ENCODE assay signal across 9 mouse cellular contexts in genomic region chr11:95118505-95118904, GRCm38 (mm10). TPM values are rescaled to one million over a fixed set of nuclear protein-coding genes. Genes with fewer than 3 reads are reported as not detected.
DNase-seq lines count a peak whose midpoint lies in the region; ATAC-seq and TF ChIP-seq lines count a peak whose summit lies in the region.
"Had no signal": no experiment of that assay in that cellular context is flagged by ENCODE, and none has a peak within 500 bp of the region (broad histone marks: within the 10 kb centered on the region; RNA-seq: fewer than 3 reads in every experiment).

No protein-coding gene starts in this region.

- no peaks in the 10 kb centered on the region for H3K9me3 ChIP-seq in kidney, embryonic 16.5 days (ENCODE audit: low read length)
- no peaks in the 10 kb centered on the region for H3K9me3 ChIP-seq in liver, postnatal 0 days (ENCODE audit: low read length)

- H3K27ac ChIP-seq in kidney, embryonic 16.5 days (ENCODE audit: low read length), result no peak overlapping the region
- no peak overlapping the region for H3K27ac ChIP-seq in liver, postnatal 0 days (ENCODE audit: low read depth)

- WGBS in kidney, embryonic 16.5 days, result 1% methylated on average over 8 of the region's 8 CpGs
- 8% methylated on average over 8 of the region's 8 CpGs for WGBS in liver, postnatal 0 days (ENCODE audit: insufficient replicate concordance)

- intact Hi-C loops in gastrocnemius, postnatal 14 days (cut with DNase I; ENCODE audit: low total_unique reads), result loop anchor here (2.0 to 5.0 kb wide), 2 partner anchors 114 to 134 kb away; no protein-coding TSS in a partner anchor

- H3K4me2 ChIP-seq in kidney, embryonic 16.5 days (replicated peaks; ENCODE audit: low read depth, low read length), result no peak overlapping the region
- H3K4me2 ChIP-seq in liver, postnatal 0 days (ENCODE audit: low read depth, low read length), result no peak overlapping the region

- peaks cover 52% of the 10 kb centered on the region for H3K27me3 ChIP-seq in kidney, embryonic 16.5 days (ENCODE audit: insufficient read depth, low read length)
- H3K27me3 ChIP-seq in liver, postnatal 0 days (ENCODE audit: insufficient read depth, low read length), result peaks cover 64% of the 10 kb centered on the region

- TF ChIP-seq EP300 in liver, postnatal 0 days (IDR thresholded peaks at IDR 0.05; ENCODE audit: low read depth), result no peak

- peaks cover 27% of the 10 kb centered on the region; the same call in 1 of the 2 replicates for H3K4me1 ChIP-seq in kidney, embryonic 16.5 days (ENCODE audit: insufficient read depth, low read length)
- H3K4me1 ChIP-seq in liver, postnatal 0 days (ENCODE audit: insufficient read depth), result no peaks in the 10 kb centered on the region

- peak; percentile 45 for DNase-seq in kidney, adult 11 months
- peak; percentile 90 to 94 for DNase-seq in cerebellum, postnatal 14 days
- peak; percentile 77 for DNase-seq in gastrocnemius, postnatal 14 days
- peak; percentile 76 for DNase-seq in kidney, postnatal 14 days
- peak; percentile 69 for DNase-seq in liver, postnatal 0 days
- DNase-seq in retina, adult 2 months (ENCODE audit: low read depth, low spot score), result peak; percentile 22
- DNase-seq in thymus, postnatal 4 days, result peak; percentile 89

- ATAC-seq in kidney, embryonic 16.5 days (ENCODE audit: low FRiP score, low TSS enrichment), result no peak
- no peak for ATAC-seq in liver, postnatal 0 days

- no peak overlapping the region for H3K9ac ChIP-seq in kidney, embryonic 16.5 days (replicated peaks; ENCODE audit: low read length)
- no peak overlapping the region for H3K9ac ChIP-seq in liver, postnatal 0 days (replicated peaks)

- peak; percentile 85 for TF ChIP-seq CTCF in liver, postnatal 0 days (IDR thresholded peaks at IDR 0.05; ENCODE audit: low read depth)

- no peak overlapping the region for H3K4me3 ChIP-seq in kidney, embryonic 16.5 days (ENCODE audit: low read length)
- no peak overlapping the region for H3K4me3 ChIP-seq in liver, postnatal 0 days (ENCODE audit: low read depth, low read length)
- H3K4me3 ChIP-seq: myocyte had no signal

- no peaks in the 10 kb centered on the region for H3K36me3 ChIP-seq in kidney, embryonic 16.5 days (ENCODE audit: insufficient read depth, low read length)
- no peaks in the 10 kb centered on the region for H3K36me3 ChIP-seq in liver, postnatal 0 days (replicated peaks; ENCODE audit: insufficient read depth, low read length)

RNA-seq across cellular contexts. Expression of gene Dlx3, which starts 1.4 kb away (rescaled TPM):
- polyA plus RNA-seq in kidney, embryonic 16.5 days (2015; fragmentation: Nextera tagmentation; extraction: Ambion mirVana), result 1.1 TPM in 2 replicates
- total RNA-seq in gastrocnemius, postnatal 14 days (2021), result not detected
- not detected in 2 replicates for polyA plus RNA-seq in liver, postnatal 0 days (2015; fragmentation: Nextera tagmentation; extraction: Ambion mirVana)

RNA-seq across cellular contexts. Expression of gene Dlx4, which starts 27.6 kb away (rescaled TPM):
- polyA plus RNA-seq in kidney, embryonic 16.5 days (2015; fragmentation: Nextera tagmentation; extraction: Ambion mirVana), result 0.08 TPM in 1 of 2 replicates, not detected in the other
- not detected for total RNA-seq in gastrocnemius, postnatal 14 days (2021)
- polyA plus RNA-seq in liver, postnatal 0 days (2015; fragmentation: Nextera tagmentation; extraction: Ambion mirVana), result 0.08 and 0.17 TPM in 2 replicates

RNA-seq across cellular contexts. Expression of gene Itga3, which starts 41.9 kb away (rescaled TPM):
- polyA plus RNA-seq in kidney, embryonic 16.5 days (2015; fragmentation: Nextera tagmentation; extraction: Ambion mirVana), result 25.5 and 25.8 TPM in 2 replicates
- 1 to 10 TPM; 3.5 to 4.0 TPM for total RNA-seq in gastrocnemius, postnatal 14 days (2021)
- 0.97 and 1.0 TPM in 2 replicates for polyA plus RNA-seq in liver, postnatal 0 days (2015; fragmentation: Nextera tagmentation; extraction: Ambion mirVana)

Comparison
In these comparisons a context has a peak if more than half of its experiments do, and no peak if none do; other contexts are left out.
1. DNase-seq: peak in every context shown above with its lines; median percentile 92 in cerebellum, postnatal 14 days; 89 in thymus, postnatal 4 days; 77 in gastrocnemius, postnatal 14 days; 76 in kidney, postnatal 14 days; 69 in liver, postnatal 0 days; 45 in kidney, adult 11 months; 22 in retina, adult 2 months.
2. RNA of gene Itga3, which starts 41.9 kb away (polyA plus RNA-seq): 25.5 to 25.8 TPM in kidney, embryonic 16.5 days; 0.97 to 1.0 TPM in liver, postnatal 0 days; every median in the first group is over 10 times any median in the second.